Mouse (Mus musculus): ENCODE data around the gene Cnksr3. TPM values are rescaled to one million over a fixed set of nuclear protein-coding genes. Genes with fewer than 3 reads are reported as not detected.

The Cnksr3 gene
- polyA plus RNA-seq, 1 experiment from 2014 or later, result 7.3 TPM

GRCm38 (mm10) chr10:7159061-7159511 lies 53.0 kb downstream of the Cnksr3 start:
- peak; percentile 78 for ATAC-seq (ENCODE audit: low FRiP score)
- no peak overlapping the region for H3K9ac ChIP-seq

GRCm38 (mm10) chr10:7158285-7159060 lies 53.6 kb downstream of the Cnksr3 start:
- Histone ChIP-seq H3K36me3 (no peaks in the 10 kb centered on the region), H3K9me3 (replicated peaks) (no peaks in the 10 kb centered on the region), H3K4me1 (peaks cover 24% of the 10 kb centered on the region), H3K9ac (no peak overlapping the region), H3K4me2 (replicated peaks) (peak overlapping the region; percentile 34), H3K27me3 (no peaks in the 10 kb centered on the region), H3K27ac (peak overlapping the region; percentile 83), H3K4me3 (no peak overlapping the region)
- WGBS, result 27% methylated on average over 15 of the region's 15 CpGs
- ATAC-seq (ENCODE audit: low FRiP score), result peak; percentile 86

More at GRCm38 (mm10) chr10:7159061-7159511, 53.0 kb downstream of the Cnksr3 start:
- Histone ChIP-seq H3K9me3 (replicated peaks) (no peaks in the 10 kb centered on the region), H3K4me1 (peaks cover 28% of the 10 kb centered on the region), H3K4me3 (no peak overlapping the region), H3K36me3 (no peaks in the 10 kb centered on the region), H3K4me2 (replicated peaks) (peak overlapping the region; percentile 34), H3K27ac (peak overlapping the region; percentile 83), H3K27me3 (no peaks in the 10 kb centered on the region)
- 40% methylated on average over 7 of the region's 7 CpGs for WGBS

DNA sequence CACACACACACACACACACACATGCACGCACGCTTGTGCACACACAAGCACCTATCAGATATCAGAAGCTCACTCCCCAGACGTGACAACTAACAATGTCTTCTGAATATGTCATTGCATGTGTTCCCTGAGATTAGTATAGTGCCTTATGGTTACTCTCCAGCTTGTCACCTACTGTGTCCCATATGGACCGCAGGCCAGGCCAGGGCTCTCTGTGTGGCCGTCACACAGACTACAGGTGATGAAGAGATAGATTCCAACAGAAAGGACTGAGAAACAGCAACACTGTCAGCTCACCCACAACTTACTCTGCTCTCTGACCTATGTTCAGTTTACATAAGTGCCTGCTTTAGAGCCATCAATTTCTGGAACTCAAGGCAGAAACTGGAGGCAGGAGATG lies 57.2 kb downstream of the Cnksr3 start:
- Histone ChIP-seq H3K27me3 (no peaks in the 10 kb centered on the region), H3K4me2 (replicated peaks) (no peak overlapping the region), H3K4me3 (no peak overlapping the region), H3K4me1 (peaks cover 17% of the 10 kb centered on the region), H3K36me3 (no peaks in the 10 kb centered on the region), H3K9ac (no peak overlapping the region), H3K27ac (no peak overlapping the region), H3K9me3 (replicated peaks) (no peaks in the 10 kb centered on the region)
- no peak for ATAC-seq (ENCODE audit: low FRiP score)
- WGBS, result 94% methylated on average over 5 of the region's 5 CpGs

GRCm38 (mm10) chr10:7152926-7153325 lies 59.1 kb downstream of the Cnksr3 start:
- H3K27ac ChIP-seq, result no peak overlapping the region
- H3K9ac ChIP-seq, result no peak overlapping the region
- WGBS, result 82% methylated on average over 4 of the region's 4 CpGs
- no peaks in the 10 kb centered on the region for H3K9me3 ChIP-seq (replicated peaks)
- no peak overlapping the region for H3K4me2 ChIP-seq (replicated peaks)
- no peaks in the 10 kb centered on the region for H3K4me1 ChIP-seq
- no peak for ATAC-seq (ENCODE audit: low FRiP score)
- no peak overlapping the region for H3K4me3 ChIP-seq
- no peaks in the 10 kb centered on the region for H3K36me3 ChIP-seq
- no peaks in the 10 kb centered on the region for H3K27me3 ChIP-seq

GRCm38 (mm10) chr10:7149671-7150595 lies 62.1 kb downstream of the Cnksr3 start:
- H3K4me2 ChIP-seq (replicated peaks), result no peak overlapping the region
- no peak overlapping the region for H3K27ac ChIP-seq
- H3K27me3 ChIP-seq, result no peaks in the 10 kb centered on the region
- no peak overlapping the region for H3K9ac ChIP-seq
- H3K36me3 ChIP-seq, result no peaks in the 10 kb centered on the region
- WGBS, result 82% methylated on average over 11 of the region's 11 CpGs
- H3K4me3 ChIP-seq, result no peak overlapping the region
- no peaks in the 10 kb centered on the region for H3K9me3 ChIP-seq (replicated peaks)
- no peaks in the 10 kb centered on the region for H3K4me1 ChIP-seq
- ATAC-seq (ENCODE audit: low FRiP score), result no peak

DNA sequence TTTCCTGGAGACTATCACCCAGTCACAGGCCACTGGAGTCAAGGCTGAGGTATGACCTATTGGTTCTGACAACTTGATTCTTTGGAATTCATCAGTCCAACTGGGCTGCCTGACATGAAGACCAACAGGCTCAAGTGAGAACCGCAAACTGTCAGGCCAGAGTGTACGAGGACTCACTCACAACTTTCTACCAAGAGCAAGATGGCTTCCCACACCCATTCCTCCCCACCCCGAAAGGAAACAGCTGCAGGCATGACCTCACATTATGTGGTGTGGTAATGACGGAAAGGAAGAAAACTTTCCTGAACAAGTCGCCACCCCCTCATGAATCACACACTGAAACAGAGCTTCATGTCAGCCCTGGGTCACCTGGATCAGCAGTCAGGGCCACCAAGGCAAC lies 66.4 kb downstream of the Cnksr3 start:
- Histone ChIP-seq H3K4me2 (replicated peaks) (no peak overlapping the region), H3K4me3 (no peak overlapping the region), H3K27ac (no peak overlapping the region), H3K36me3 (no peaks in the 10 kb centered on the region), H3K9me3 (replicated peaks) (no peaks in the 10 kb centered on the region), H3K4me1 (no peaks in the 10 kb centered on the region), H3K27me3 (no peaks in the 10 kb centered on the region), H3K9ac (no peak overlapping the region)
- ATAC-seq (ENCODE audit: low FRiP score), result no peak
- 83% methylated on average over 5 of the region's 5 CpGs for WGBS

- H3K27me3 ChIP-seq, result no peaks in the 10 kb centered on the region
- H3K9ac ChIP-seq, result no peak overlapping the region
- no peak for ATAC-seq (ENCODE audit: low FRiP score)
- no peak overlapping the region for H3K27ac ChIP-seq
- H3K4me2 ChIP-seq (replicated peaks), result no peak overlapping the region
- no peaks in the 10 kb centered on the region for H3K36me3 ChIP-seq
- H3K9me3 ChIP-seq (replicated peaks), result no peaks in the 10 kb centered on the region
- H3K4me1 ChIP-seq, result no peaks in the 10 kb centered on the region
- H3K4me3 ChIP-seq, result no peak overlapping the region
- WGBS, result 71% methylated on average over 13 of the region's 13 CpGs
Observed at GRCm38 (mm10) chr10:7144081-7144783, 67.8 kb downstream of the Cnksr3 start.

DNA sequence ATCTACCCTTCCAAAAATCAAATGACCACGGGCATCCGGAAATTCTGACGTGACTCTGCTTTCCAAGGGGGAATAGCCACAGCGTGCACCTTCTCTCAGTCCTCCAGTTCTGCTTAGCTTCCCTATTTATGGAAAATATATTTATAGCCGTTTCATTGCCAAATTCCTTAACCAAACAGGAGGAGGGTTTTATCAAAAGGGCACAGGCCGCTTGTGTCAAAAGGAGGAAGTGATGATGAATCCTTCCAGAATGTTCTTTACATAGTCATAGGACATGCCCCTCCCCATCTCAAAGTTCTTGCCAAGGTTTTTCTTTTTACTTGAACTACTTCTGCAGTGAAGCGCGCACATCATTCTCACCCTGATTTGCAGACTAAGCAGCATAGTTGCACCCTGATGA lies 69.8 kb downstream of the Cnksr3 start:
- no peaks in the 10 kb centered on the region for H3K36me3 ChIP-seq
- H3K27ac ChIP-seq, result no peak overlapping the region
- WGBS, result 93% methylated on average over 8 of the region's 8 CpGs
- H3K4me3 ChIP-seq, result no peak overlapping the region
- no peak overlapping the region for H3K4me2 ChIP-seq (replicated peaks)
- no peaks in the 10 kb centered on the region for H3K27me3 ChIP-seq
- no peak for ATAC-seq (ENCODE audit: low FRiP score)
- H3K4me1 ChIP-seq, result peaks cover 3% of the 10 kb centered on the region; the same call in 1 of the 2 replicates
- no peak overlapping the region for H3K9ac ChIP-seq
- no peaks in the 10 kb centered on the region for H3K9me3 ChIP-seq (replicated peaks)

DNA sequence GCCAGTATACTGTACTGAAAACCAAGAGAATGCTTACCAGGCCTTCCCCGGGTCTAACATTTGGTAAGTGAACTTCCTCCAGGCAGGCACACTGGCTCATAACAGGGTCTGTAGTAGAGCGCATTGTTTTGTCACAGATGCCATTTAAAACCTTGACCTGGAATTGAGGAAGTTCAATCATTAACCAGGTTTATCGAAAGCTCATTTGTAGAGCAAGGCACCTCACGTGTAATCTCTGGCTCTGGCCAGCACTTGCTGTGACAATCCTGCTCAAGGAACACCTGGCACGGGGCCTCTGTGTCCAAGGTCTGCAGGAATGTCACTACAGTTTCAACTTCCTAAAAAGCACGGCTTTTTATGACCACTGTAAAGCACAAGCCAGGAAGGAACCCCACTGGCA lies 71.8 kb downstream of the Cnksr3 start:
- WGBS, result 84% methylated on average over 6 of the region's 6 CpGs
- no peak for ATAC-seq (ENCODE audit: low FRiP score)
- Histone ChIP-seq H3K9ac (no peak overlapping the region), H3K4me1 (peaks cover 3% of the 10 kb centered on the region; the same call in 1 of the 2 replicates), H3K27ac (no peak overlapping the region), H3K27me3 (no peaks in the 10 kb centered on the region), H3K36me3 (no peaks in the 10 kb centered on the region), H3K9me3 (replicated peaks) (no peaks in the 10 kb centered on the region), H3K4me3 (no peak overlapping the region), H3K4me2 (replicated peaks) (no peak overlapping the region)

DNA sequence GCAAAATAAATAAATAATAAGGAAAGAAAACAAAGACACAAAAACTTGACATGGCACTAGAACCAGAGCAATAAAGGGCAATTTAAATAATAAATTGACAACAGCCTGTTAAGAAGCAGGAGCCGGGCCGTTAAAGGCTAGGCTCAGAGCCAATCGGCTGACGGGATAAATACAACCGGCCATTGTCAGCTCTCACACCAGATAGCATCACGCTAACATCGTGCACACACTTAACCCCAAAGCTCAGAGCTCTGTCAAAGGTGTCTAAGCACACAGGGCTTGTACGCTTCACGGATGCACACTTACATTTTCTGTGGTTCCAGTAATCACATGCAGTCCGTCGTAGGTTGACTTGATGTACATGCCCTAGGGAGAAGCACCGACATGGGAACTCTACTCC lies 74.0 kb downstream of the Cnksr3 start:
- ATAC-seq (ENCODE audit: low FRiP score), result peak; percentile 38; the same call in 1 of the 2 replicates
- no peak overlapping the region for H3K4me3 ChIP-seq
- H3K9me3 ChIP-seq (replicated peaks), result no peaks in the 10 kb centered on the region
- H3K4me1 ChIP-seq, result peaks cover 3% of the 10 kb centered on the region; the same call in 1 of the 2 replicates
- H3K9ac ChIP-seq, result no peak overlapping the region
- no peak overlapping the region for H3K27ac ChIP-seq
- no peak overlapping the region for H3K4me2 ChIP-seq (replicated peaks)
- H3K27me3 ChIP-seq, result no peaks in the 10 kb centered on the region
- 74% methylated on average over 12 of the region's 12 CpGs for WGBS
- no peaks in the 10 kb centered on the region for H3K36me3 ChIP-seq

GRCm38 (mm10) chr10:7135751-7136150 lies 76.3 kb downstream of the Cnksr3 start:
- Histone ChIP-seq H3K4me3 (no peak overlapping the region), H3K4me1 (peaks cover 3% of the 10 kb centered on the region; the same call in 1 of the 2 replicates), H3K36me3 (0 out of 2 replicates have a peak, but pooled peaks cover 5% of the 10 kb centered on the region), H3K9ac (no peak overlapping the region), H3K9me3 (replicated peaks) (no peaks in the 10 kb centered on the region), H3K4me2 (replicated peaks) (no peak overlapping the region), H3K27me3 (no peaks in the 10 kb centered on the region), H3K27ac (no peak overlapping the region)
- WGBS, result 89% methylated on average over 2 of the region's 2 CpGs
- no peak for ATAC-seq (ENCODE audit: low FRiP score)

DNA sequence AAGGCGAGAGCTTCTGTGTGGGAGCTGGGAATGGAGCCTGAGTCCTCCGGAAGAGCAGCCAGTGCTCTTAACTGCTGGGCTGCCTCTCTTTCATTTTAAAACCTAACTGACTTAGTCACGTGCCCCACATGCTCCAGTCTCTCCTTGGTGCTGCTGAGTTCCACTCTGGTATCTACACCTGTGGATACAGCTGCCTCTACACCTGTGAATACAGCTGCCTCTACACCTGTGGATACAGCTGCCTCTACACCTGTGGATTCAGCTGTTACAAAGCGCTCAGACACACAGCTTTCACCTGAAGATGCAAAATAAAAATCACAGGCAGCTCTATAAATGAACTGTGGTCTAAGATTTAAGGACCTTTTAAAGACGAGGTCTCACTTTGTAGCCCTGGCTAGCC lies 79.0 kb downstream of the Cnksr3 start:
- H3K9me3 ChIP-seq (replicated peaks), result no peaks in the 10 kb centered on the region
- H3K9ac ChIP-seq, result no peak overlapping the region
- H3K27me3 ChIP-seq, result no peaks in the 10 kb centered on the region
- H3K4me2 ChIP-seq (replicated peaks), result no peak overlapping the region
- H3K4me1 ChIP-seq, result no peaks in the 10 kb centered on the region; the same call in 1 of the 2 replicates
- no peak overlapping the region for H3K4me3 ChIP-seq
- ATAC-seq (ENCODE audit: low FRiP score), result no peak
- no peak overlapping the region for H3K27ac ChIP-seq
- WGBS, result 90% methylated on average over 5 of the region's 5 CpGs
- H3K36me3 ChIP-seq, result 0 out of 2 replicates have a peak, but pooled peaks cover 7% of the 10 kb centered on the region
